Mouse (Mus musculus): Measurements from ENCODE around the gene Fbxo7.

Fbxo7 gene

GRCm38 (mm10) chr10:86044066-86044465, 22.3 kb downstream of the Fbxo7 start:
- DNase-seq = no peak

- DNase-seq = no peak
Observed at GRCm38 (mm10) chr10:86046371-86046770, 24.6 kb downstream of the Fbxo7 start.

- no peak for DNase-seq
Observed at GRCm38 (mm10) chr10:86047786-86048185, 26.0 kb downstream of the Fbxo7 start.

- DNase-seq = no peak
Observed at GRCm38 (mm10) chr10:86050522-86050921, 28.8 kb downstream of the Fbxo7 start.

GRCm38 (mm10) chr10:86052818-86053522, 31.2 kb downstream of the Fbxo7 start:
- no peak for DNase-seq

- no peak for DNase-seq
Observed at GRCm38 (mm10) chr10:86056297-86056903, 34.6 kb downstream of the Fbxo7 start.

- peak; percentile 29 for DNase-seq
Observed at GRCm38 (mm10) chr10:86057286-86057685, 35.5 kb downstream of the Fbxo7 start.

GRCm38 (mm10) chr10:86057712-86058111, 35.9 kb downstream of the Fbxo7 start:
- DNase-seq = no peak

GRCm38 (mm10) chr10:86060267-86060666, 38.5 kb downstream of the Fbxo7 start:
- DNase-seq = no peak

- DNase-seq = no peak
Observed at GRCm38 (mm10) chr10:86062261-86063017, 40.7 kb downstream of the Fbxo7 start.

- no peak for DNase-seq
Observed at GRCm38 (mm10) chr10:86063018-86063384, 41.2 kb downstream of the Fbxo7 start.

- peak; percentile 92 for DNase-seq
Observed at GRCm38 (mm10) chr10:86064937-86065336, 43.2 kb downstream of the Fbxo7 start.

- no peak for DNase-seq
Observed at GRCm38 (mm10) chr10:86065661-86066060, 43.9 kb downstream of the Fbxo7 start.

- DNase-seq = no peak
Observed at GRCm38 (mm10) chr10:86066651-86067050, 44.9 kb downstream of the Fbxo7 start.

- DNase-seq = no peak
Observed at GRCm38 (mm10) chr10:86067911-86068310, 46.1 kb downstream of the Fbxo7 start.

- no peak for DNase-seq
Observed at GRCm38 (mm10) chr10:86069341-86069740, 47.6 kb downstream of the Fbxo7 start.

- no peak for DNase-seq
Observed at GRCm38 (mm10) chr10:86070751-86071150, 49.0 kb downstream of the Fbxo7 start.

- no peak for DNase-seq
Observed at GRCm38 (mm10) chr10:86074134-86074533, 52.4 kb downstream of the Fbxo7 start.

- DNase-seq = peak; percentile 31
Observed at GRCm38 (mm10) chr10:86074971-86075711, 53.4 kb downstream of the Fbxo7 start.

- no peak for DNase-seq
Observed at GRCm38 (mm10) chr10:86077272-86077671, 55.5 kb downstream of the Fbxo7 start.

- no peak for DNase-seq
Observed at GRCm38 (mm10) chr10:86078761-86079160, 57.0 kb downstream of the Fbxo7 start.

GRCm38 (mm10) chr10:86079921-86080320, 58.1 kb downstream of the Fbxo7 start:
- DNase-seq = no peak

- peak; percentile 76 for DNase-seq
Observed at GRCm38 (mm10) chr10:86091919-86092318, 70.1 kb downstream of the Fbxo7 start.
